Mouse (Mus musculus): ENCODE results near the gene Tmem132e.

- TF ChIP-seq CTCF (IDR thresholded peaks at IDR 0.05; ENCODE audit: borderline replicate concordance, insufficient read depth, low read length) (no peak), POLR2A (IDR thresholded peaks at IDR 0.05; ENCODE audit: low read depth, low read length) (no peak)
Observed at GRCm38 (mm10) chr11:82351039-82351438, 37.7 kb upstream of the Tmem132e start.
